Mouse (Mus musculus): ENCODE results near the gene Rufy4.

Rufy4 gene

DNA sequence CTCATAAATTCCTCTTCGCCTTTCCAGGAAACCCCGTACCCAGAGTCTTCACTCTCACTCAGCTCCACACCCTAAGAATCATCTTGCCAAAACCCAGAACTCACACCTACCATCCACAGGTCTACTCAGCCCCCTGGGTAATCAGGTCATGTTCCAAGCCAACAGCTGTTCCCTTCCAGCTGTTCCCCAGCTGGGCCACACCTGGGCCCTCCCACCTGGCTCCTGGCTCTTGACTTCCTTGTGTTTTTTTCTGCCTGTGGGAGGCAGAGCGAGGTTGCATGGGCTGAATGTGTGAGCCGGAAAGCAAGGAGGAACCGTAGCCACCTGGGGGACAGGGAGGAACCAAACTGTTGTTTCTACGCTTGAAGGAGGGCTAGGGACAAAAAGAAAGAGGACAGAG, 19.1 kb upstream of the Rufy4 start:
- DNase-seq, result no peak

DNA sequence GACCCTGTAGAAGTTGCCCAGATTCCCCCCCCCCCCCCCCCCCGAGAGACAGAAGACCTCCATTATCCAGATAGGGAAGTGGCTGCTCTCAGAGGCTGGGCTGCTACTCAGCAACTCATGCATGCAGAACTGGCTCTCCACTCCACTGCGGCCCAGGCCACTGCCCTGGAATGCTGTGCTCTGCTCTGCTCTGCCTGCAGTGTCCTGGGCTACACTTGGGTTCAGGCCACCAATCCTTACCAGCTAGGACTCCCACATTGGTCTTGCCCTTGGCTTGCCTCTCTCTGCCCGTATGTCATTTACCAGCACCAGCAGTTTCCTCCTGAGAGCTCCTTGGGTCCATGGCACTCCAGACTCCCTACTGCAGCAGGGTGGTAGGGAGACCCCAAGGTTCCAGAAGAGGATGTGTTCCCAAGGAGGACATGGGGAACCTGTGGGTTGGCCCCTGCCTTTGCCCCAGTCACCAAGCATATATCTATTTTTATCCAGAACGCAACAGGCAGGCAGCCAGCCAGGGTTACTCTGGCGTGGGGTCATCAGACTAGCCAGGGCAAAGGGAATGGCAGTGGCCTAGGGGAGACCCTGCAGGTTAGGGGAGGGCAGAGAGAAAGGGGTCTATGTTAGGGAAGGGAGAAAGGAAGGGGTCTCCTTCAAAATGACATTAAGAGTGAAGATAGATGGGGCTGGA, 17.3 kb upstream of the Rufy4 start:
- no peak for DNase-seq

DNA sequence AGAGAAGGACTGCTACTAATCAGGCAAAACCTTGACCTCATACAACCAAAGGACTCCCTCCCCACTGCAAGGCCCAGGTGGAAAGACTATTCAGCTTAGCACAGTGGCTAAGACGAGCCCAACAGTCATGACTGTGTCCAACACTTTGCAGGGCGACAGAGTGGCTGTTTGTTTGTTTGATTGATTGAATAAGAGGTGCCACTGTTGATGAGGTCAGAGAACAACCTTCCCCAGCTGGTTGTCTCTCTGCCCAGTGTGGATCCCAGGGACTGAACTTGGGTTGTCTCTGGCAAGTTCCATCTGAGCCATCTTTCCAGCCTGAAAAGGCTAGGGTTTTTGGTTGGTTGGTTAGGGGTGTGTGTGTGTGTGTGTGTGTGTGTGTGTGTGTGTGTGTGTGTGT, 15.7 kb upstream of the Rufy4 start:
- no peak for DNase-seq

DNA sequence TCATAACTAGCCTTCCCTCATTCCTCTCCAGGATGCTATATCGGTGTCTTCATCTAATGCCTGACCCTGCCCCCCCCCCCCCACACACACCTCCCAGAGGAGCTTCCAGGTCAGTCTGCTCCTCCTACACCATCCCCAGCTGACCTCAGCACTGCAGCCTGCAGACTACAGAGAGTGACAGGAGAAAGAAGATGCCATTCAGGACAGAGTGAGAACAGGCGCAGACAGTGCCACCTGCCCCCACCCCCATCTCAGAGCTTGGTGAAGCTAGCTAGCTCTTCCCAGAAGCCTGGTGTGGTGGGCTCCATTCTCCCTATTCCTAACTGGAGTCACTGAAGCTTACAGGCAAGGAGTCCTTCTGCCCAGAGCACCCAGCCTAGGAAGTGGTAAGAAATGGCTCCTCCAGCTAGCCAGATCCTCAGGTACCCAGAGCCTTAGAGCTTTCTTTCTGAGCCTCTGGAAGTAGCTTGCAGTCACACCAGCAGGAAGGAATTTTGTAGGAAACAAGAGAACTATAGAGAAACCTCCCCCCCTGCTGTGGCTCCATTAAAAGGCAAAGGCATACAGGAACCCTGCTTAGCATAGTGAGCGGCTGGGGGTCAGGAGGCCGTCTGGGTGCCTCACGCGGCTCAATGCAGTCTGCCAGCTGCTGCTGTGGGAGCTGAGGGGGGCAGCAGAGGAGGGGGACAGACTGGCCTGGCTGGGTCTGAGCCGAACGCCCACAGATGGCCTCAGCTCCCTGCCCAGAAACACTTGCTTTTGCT, 14.2 kb upstream of the Rufy4 start:
- DNase-seq, result no peak

DNA sequence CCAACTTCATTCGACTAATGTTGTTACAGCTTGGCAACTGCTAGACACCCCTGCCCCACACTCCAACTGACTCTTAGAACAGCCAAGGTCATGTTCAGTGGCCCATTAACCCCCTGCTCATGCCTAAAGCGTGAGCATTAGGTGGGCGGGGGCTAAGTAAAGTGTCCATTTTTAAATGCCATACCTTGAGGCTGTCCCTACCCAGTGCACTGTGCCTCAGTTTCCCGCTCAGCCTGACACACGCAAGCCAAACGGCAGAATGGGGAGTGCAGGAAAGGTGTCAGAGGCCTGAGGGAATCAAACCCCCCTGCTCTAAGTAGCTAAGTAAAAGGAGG, 13.7 kb upstream of the Rufy4 start:
- no peak for DNase-seq

DNA sequence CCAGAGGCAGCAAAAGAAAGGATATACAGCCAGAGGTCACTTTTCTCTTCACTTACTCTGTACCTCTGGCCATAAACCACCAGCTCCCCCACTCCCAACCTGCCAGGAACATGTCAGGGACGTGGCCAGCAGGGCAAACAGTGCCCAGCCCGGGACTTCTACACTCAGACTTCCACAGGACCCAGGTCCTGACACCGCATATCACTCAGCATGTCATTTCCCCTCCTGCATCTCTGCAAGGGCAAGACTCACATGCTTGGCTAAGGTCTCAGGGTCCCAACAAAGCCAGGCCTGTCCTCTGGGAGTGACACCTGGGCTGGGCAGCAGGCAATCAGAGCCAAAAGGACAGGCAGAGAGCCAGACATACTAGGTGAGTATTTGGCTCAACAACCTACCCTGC, 12.3 kb upstream of the Rufy4 start:
- no peak for DNase-seq

DNA sequence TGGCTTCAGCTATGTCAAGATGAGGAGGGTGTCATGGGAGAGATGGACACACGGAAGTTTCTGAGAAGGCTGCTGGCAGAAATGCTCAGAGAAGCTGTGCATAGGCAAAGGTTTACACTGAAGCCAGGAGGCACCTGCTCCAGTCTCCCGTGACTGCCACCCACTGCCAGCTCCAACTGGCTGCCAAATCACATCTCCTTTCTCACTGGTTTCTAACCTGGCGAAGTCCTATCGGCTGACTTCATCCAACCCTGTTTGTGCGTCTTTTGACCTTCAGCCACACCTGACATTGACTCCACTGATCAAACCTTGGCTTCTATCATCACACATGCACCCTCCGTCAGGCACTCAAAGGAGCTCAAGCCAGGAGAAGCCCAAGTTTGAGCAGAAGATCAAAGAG, 7.5 kb upstream of the Rufy4 start:
- no peak for DNase-seq

DNA sequence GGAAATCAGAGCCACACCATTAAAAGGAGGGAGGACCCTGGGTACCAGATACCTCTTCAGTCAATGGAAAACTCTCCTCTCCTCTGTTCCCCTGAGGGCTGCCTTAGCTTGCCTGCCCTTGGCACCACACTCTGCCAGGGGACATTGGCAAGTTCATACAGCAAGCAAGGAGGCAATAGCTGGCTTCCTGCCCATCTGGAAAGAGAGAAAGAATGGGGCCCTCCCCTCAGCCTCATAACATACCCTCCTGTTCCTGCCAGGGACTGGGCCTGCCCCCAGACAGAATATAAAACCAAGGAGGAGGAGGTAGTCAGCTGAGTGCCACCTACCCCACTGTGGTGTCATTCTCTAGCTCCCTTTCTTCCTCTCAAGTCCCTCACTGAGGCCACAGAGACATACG, 6.2 kb upstream of the Rufy4 start:
- DNase-seq, result no peak

DNA sequence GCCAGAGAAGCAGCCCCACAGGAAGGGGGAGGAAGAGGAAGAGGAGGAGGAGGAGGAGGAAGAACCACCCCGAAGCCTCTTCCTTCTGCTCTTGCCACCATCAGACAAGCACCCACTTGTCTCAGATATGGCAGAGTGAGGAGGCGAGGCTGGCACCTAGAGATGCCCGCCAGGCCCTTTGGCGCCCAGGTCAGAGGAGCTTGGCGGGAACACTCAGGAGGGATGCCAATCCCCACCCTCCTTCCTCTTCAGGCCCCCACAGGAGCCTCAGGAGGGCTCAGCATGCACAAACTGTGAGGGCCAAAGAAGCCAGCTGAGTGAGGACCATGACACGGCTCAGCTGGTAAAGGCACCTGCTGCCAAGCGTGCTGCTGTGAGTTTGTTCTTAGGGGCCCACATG, 4.2 kb upstream of the Rufy4 start:
- no peak for DNase-seq

DNA sequence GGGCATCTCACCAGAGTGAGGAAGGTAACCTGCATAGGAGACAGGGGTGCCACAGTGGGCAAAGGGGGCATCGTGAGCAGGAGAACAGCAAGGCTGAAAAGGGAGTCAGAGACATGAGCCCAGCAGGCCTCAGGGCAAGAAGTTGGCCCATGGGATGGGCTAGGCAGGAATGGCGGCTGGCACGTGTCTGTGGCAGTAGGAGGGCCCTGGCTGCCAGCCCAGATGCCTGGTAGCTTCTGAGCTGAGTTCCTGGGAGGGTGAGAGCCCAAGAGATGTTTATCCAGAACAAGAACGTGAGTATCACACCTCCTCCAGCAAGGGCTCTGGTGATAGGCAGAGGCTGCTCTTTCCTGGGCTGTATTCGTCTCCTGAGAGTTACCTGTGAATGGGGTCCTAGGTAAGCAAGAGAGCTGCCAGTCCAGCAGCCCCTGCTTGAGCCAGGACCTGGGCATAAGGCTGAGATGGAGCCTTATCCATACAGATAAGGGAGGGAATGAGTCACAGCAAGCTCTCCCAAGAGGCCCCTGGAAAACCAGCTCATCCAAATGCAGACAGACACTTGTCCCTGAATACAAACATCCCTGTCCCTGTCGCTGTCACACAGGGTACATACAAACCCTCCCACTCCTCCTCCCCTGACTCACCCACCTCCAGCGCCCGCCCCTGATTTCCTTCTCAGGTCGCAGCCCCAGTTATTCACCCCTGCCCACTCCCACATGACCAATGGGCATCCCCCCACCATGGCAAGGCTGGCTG, 3.3 kb upstream of the Rufy4 start:
- DNase-seq, result peak; percentile 74

DNA sequence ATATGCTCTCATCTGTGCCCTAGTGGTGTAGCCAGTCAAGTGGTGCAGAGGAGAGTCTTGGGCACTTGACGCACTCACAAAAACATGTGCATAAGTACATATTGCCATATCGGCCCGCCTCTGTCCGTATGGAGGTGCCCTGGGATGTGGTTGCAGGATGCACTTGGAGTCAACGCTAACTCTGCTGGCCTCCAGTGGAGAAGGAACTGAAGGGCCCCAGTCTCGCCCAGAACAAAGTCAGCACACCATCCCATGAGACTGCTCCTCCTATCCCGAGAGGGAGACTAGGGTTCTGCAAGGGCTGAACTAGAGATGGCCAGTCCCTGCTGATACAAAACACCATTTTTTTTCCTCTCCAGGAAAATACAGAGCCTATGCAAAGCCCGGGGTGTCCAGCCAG, 2.1 kb upstream of the Rufy4 start:
- no peak for DNase-seq

DNA sequence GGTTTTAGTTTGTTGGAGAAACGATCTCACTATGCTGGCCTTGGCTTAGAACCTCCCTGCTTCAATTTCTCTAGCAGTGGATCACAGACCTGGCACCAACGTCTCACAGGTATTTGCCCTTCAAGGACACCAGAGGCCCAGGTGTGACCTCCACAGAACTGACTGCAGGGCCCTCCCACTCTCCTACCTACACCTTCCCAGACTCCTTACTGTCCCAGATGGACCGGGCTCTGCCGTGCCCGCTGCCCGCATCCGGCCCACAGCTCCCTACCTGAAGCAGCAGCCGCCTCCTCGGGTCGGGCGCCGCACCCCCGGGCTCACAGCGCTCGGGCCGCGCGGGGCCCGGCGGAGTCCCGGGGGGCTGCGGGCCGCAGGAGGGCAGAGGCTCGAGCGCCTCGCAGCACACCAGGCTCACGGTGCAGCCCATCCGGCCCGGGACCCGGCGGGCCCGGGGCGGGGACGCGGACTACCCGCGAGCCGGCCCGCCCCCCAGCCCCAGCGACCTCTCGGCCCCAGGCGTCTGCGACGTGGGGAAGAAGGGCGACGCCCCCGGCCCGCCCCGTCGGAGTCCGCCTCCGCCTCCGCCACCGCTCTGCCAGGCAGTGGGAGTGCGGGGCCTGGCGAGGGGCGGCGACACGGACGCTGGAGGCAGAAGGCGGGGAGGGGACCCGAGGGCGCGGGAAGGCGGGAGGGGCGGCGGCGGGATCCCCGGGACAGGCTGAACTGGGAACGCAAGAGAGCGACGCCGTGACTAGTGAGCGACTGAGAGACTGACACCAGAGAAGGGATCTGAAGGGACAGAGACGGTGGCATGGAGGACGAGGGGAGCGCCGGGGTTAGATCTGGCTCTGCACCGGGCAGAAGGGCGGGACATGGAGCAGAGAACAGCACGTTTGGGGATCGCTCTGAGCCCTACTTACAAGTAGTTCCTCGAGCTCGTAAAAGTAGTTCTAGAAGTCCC, 1.0 kb upstream of the Rufy4 start, which contains the start of gene Tns1:
Tns1 (minus strand) TSS at position 429 of the 961 bp plus-strand sequence.
- DNase-seq, result peak; percentile 63

DNA sequence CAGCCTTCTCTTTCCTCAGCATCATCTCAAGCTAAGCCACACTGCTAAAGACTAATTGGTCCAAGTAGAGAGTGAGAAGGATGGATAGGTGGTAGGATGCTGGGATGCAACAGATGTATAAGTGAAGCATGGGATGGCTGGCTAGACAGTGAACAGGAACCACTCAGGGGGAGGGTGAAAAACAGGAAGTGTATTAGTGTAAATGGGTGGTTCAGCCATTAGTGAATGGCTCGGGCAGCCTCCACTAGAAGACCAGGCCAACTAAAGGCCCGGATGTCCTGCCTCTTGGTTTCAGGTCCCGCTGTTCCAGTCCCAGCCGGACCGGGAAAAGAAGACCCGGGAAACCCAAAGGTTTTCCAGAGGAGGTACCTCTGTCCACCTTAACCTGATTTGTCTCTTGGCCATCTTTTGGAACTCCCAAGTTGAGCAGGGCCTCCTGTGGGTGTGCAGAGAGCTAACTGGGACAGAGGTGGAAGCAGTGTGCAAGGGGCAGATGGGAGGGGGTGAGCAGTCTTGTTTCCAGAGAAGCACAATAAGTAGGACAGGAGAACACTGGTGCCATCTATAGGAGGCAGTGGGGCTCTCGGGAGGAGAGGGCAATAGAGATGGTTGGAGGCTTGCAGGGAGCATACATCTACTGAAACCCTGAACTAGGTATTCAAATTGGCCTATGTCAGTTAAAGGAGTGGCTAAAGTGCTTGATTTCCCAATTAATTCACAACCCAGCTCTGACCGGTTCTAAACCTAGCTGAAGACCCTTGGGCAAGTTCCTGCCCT, 5.7 kb downstream of the Rufy4 start:
- DNase-seq, result no peak

DNA sequence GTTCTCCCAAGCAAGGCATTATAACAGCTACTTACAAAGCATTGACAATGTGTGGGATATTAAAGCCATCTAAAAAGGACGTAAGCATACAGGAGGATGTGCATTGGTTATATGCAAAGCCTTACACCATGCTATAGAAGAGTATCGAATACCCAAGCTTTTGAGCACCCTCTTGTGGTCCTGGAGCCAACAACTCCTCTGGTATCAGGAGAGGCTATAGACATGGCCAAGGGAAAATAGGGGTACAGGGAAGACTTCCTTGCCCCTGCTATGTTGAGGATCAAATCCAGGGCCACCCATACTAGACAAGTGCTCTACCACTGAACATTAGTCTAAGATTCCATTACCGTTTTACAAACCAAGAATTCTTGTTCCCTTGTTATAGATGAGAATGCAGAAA, 6.7 kb downstream of the Rufy4 start:
- no peak for DNase-seq

DNA sequence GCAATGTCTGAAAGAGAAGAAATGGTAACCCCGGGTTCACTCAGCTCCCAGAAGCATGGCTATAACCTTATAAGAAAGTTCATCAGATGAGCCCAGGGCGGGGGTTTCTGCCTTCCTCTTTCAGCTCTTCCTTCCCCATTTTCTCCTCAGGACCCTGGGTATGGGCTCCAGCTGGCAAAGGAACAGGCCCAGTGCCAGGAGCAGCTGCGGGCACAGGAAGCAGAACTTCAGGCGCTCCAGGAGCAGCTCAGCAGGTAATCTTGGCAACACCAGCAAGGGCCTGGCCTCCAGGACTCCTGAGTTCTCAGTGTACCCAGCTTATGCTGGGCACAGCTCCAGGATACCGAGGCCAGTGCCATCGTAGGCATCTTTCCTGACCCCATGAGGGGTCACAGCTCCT, 8.6 kb downstream of the Rufy4 start:
- no peak for DNase-seq

DNA sequence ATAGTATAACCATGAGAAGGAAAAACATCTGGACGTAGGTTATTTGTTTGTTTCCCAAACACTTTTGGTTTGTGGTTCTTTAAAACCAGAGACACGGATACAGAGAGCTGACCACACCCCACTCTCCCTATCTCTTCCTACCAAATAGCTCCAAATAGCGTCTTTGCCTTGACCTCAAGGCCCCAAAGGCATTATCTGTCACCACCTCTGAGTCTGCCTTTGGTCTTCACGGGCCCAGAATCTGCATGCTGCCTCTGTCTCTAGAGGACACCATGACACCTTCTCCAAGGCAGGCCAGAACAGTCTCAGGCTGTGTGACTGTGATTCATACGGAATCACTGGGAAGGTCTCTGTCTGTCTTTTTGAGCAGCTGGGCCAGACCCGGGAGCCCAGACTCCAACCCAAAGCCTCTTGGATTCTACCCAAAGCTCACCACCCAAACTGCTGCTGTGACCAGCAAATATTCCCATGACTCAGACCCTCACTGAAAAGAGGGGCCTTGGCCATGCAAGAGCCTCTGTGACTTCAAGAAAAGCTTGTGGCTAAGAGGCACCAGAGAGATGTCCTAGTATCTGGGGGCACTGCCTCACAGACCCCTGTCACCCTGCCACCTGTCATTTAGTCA, 10.1 kb downstream of the Rufy4 start:
- DNase-seq, result no peak

DNA sequence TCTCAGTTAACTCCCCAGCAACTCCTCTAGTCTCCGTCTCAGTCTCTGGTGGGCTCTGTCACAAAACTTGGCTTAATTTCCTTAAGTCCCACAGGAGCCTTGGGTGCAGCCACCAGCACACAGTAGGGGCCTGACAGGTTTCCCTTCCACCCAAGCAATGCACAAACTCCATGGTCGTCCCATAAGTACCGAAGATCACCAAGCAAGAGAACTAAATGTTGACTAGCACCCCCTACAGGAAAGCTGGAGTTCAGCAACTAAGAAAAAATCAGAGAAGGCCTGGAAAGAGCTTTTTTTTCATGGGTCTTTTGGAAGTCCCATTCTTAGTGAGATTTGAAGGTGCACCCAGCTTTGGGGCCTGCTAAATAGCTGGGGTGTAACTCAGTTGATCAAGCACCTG, 14.1 kb downstream of the Rufy4 start:
- no peak for DNase-seq

DNA sequence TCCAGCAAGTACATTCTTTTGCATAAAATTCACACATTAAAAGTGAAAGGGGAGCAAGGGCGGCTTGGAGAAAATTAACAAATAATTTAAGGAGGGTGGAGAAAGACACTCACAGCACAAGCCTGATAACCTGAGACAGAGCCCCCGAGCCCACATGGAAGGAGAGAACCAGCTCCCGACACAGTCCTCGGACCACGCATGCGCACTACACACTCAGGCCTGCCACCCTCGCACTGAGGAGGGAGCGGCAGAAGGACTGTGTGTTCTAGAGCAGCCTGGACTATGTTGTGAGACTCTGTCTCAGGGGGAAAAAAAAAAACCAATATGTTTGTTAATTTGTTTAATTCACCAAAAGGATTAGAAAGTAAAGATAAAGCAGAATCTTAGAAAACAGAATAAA, 16.4 kb downstream of the Rufy4 start:
- no peak for DNase-seq

DNA sequence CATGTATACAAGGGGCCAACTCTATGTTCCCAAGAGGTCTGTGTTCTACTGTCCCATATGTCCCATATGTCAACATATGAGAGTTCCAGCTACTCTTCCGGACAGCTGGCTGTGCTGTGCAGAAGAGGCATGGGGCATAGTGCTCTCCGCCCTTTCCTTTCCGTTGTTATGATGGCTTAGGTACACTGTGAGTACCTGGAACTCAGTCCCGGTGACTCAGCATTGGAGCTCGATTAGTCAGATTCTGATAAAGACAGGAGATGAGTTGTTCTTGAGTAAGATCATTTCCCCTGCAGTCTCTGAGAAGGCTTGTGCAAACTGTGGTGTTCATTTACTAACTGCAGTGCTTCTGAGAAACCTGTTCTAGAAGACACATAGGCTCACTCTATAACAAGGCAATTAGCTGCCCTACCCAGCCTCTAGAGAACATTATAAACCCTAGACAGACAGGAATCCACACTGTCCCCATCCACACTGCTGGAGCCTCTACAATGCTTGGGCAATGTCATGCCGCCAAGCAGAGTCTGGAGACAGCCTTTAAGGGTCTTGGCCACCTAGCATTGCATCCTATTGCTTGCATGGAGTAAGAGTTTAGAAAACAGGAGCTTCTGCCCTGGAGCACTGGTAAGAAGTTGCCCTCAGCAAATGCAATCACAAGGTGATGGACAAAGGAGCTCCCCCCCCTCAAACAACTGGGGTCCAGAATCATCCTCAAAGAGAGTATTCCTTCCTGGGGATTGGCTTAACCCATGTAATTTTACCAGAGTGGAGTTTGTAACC, 24.0 kb downstream of the Rufy4 start:
- DNase-seq, result no peak

DNA sequence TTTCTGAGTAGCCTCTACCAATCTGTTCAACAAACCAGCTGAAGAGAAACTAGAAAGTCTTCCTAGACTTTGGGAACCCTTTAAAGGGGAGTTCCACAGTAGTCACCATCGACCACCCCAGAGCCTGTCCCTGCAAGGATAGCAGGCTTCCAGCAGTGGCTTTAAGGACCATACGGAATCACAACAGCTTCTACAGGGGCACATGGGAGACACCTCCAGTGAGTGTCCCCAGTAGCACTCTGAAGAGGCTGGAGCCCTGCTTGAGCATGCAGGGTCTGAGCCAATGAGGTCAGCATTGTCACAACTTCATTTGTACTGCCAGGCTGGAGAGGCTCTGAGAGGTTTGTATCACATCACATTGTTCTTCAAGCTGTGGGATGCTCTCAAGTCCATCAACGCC, 24.8 kb downstream of the Rufy4 start:
- DNase-seq, result no peak

DNA sequence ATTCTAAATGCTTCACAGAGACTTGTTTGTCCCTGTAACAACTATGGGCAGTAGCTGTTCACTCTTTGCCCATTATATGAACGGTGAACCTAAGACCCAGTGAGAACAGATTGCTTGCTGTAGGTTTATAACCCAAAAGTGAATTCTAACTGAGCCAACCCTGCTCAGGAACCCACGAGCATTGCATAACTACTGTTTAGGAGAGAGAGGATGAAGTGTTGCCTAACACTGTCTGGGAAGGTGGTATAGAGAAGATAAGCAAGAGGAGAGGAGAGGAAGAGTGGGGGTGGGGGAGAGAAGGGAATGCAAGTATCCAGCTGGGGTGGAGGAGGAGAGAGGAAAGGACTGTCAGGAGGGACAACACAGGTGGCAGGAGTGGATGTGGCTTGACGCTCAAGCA, 25.8 kb downstream of the Rufy4 start:
- no peak for DNase-seq
